Mouse (Mus musculus) heart, embryonic 10.5 days (tissue): ENCODE data around the gene C2cd4a. TPM values are rescaled to one million over a fixed set of nuclear protein-coding genes. Genes with fewer than 3 reads are reported as not detected.

ENCODE experiments used
- DNase-seq: peaks from one replicate; pipeline ENCODE4 v3.0.0-alpha.2; 2017; ENCODE audit warnings: low spot score
- H3K27ac ChIP-seq: fragments of 300-500 bp; sonication (generic); 2 replicates; pipeline ENCODE4 v1.5.1; 2016; ENCODE audit warnings: mild to moderate bottlenecking
- H3K27me3 ChIP-seq: fragments of 300-500 bp; sonication (generic); 2 replicates; pipeline ENCODE4 v1.6.1; 2016; ENCODE audit warnings: mild to moderate bottlenecking; ENCODE audit not compliant: poor library complexity, insufficient read depth, severe bottlenecking
- H3K36me3 ChIP-seq: fragments of 300-500 bp; sonication (generic); 2 replicates; pipeline ENCODE4 v1.6.1; 2016; ENCODE audit warnings: mild to moderate bottlenecking, moderate library complexity
- H3K4me1 ChIP-seq: fragments of 300-500 bp; sonication (generic); 2 replicates; pipeline ENCODE4 v1.6.1; 2016; ENCODE audit warnings: mild to moderate bottlenecking
- H3K4me3 ChIP-seq: fragments of 300-500 bp; sonication (generic); 2 replicates; pipeline ENCODE4 v1.5.1; 2016; ENCODE audit warnings: mild to moderate bottlenecking, moderate library complexity
- H3K9me3 ChIP-seq: fragments of 300-500 bp; sonication (generic); 2 replicates; pipeline ENCODE4 v1.6.1; 2016; ENCODE audit warnings: mild to moderate bottlenecking, moderate library complexity
- WGBS: fragments of 180-500 bp; shearing (Covaris S2); methylation state at CpG from one replicate; pipeline ENCODE4 v1.1.7; 2016; 5-methylcytosine and 5-hydroxymethylcytosine counted together
- polyA plus RNA-seq: library from polyadenylated mRNA; unstranded; fragments of >200 nt; fragmentation: Nextera tagmentation; extraction: Ambion mirVana; gene quantifications from 2 replicates; pipeline ENCODE4 v1.2.1, GENCODE M21; 2016

The C2cd4a gene
- polyA plus RNA-seq, 1 experiment from 2014 or later = 0.65 TPM

GRCm38 (mm10) chr9:67828182-67828581 lies 3.9 kb downstream of the C2cd4a start:
- no peak for DNase-seq
- Histone ChIP-seq H3K4me3 (no peak overlapping the region), H3K27me3 (peaks cover 42% of the 10 kb centered on the region), H3K4me1 (peaks cover 24% of the 10 kb centered on the region), H3K27ac (no peak overlapping the region), H3K36me3 (no peaks in the 10 kb centered on the region), H3K9me3 (no peaks in the 10 kb centered on the region)
- WGBS = 13% methylated on average over 3 of the region's 3 CpGs

- H3K9me3 ChIP-seq = no peaks in the 10 kb centered on the region
- no peak overlapping the region for H3K27ac ChIP-seq
- H3K4me3 ChIP-seq = no peak overlapping the region
- 76% methylated on average over 7 of the region's 7 CpGs for WGBS
- DNase-seq = no peak
- H3K27me3 ChIP-seq = peaks cover 17% of the 10 kb centered on the region
- H3K36me3 ChIP-seq = no peaks in the 10 kb centered on the region
- H3K4me1 ChIP-seq = peaks cover 9% of the 10 kb centered on the region
Observed at GRCm38 (mm10) chr9:67825527-67825926, 6.6 kb downstream of the C2cd4a start.

GRCm38 (mm10) chr9:67823131-67823530 lies 9.0 kb downstream of the C2cd4a start:
- DNase-seq = no peak
- Histone ChIP-seq H3K27ac (peak overlapping the region; percentile 64; the same call in 1 of the 2 replicates), H3K9me3 (no peaks in the 10 kb centered on the region), H3K4me3 (no peak overlapping the region), H3K36me3 (no peaks in the 10 kb centered on the region), H3K4me1 (peaks cover 14% of the 10 kb centered on the region), H3K27me3 (no peaks in the 10 kb centered on the region)
- WGBS = 52% methylated on average over 5 of the region's 5 CpGs

- Histone ChIP-seq H3K36me3 (no peaks in the 10 kb centered on the region), H3K4me3 (no peak overlapping the region), H3K27me3 (no peaks in the 10 kb centered on the region), H3K9me3 (no peaks in the 10 kb centered on the region), H3K4me1 (peaks cover 45% of the 10 kb centered on the region), H3K27ac (peak overlapping the region; percentile 84)
- DNase-seq = no peak
- 48% methylated on average over 4 of the region's 4 CpGs for WGBS
Observed at GRCm38 (mm10) chr9:67818668-67818950, 13.5 kb downstream of the C2cd4a start.

GRCm38 (mm10) chr9:67817898-67818667 lies 14.0 kb downstream of the C2cd4a start:
- H3K4me3 ChIP-seq = peak overlapping the region; percentile 16; the same call in 1 of the 2 replicates
- H3K27me3 ChIP-seq = no peaks in the 10 kb centered on the region
- H3K27ac ChIP-seq = peak overlapping the region; percentile 84
- H3K36me3 ChIP-seq = no peaks in the 10 kb centered on the region
- H3K9me3 ChIP-seq = no peaks in the 10 kb centered on the region
- 13% methylated on average over 10 of the region's 10 CpGs for WGBS
- DNase-seq = peak; percentile 90
- peaks cover 42% of the 10 kb centered on the region for H3K4me1 ChIP-seq

GRCm38 (mm10) chr9:67816172-67816928 lies 15.8 kb downstream of the C2cd4a start:
- Histone ChIP-seq H3K4me3 (no peak overlapping the region), H3K27ac (peak overlapping the region; percentile 56), H3K27me3 (no peaks in the 10 kb centered on the region), H3K9me3 (no peaks in the 10 kb centered on the region), H3K4me1 (peaks cover 41% of the 10 kb centered on the region), H3K36me3 (no peaks in the 10 kb centered on the region)
- DNase-seq = no peak
- 65% methylated on average over 2 of the region's 2 CpGs for WGBS

GRCm38 (mm10) chr9:67813665-67814337 lies 18.3 kb downstream of the C2cd4a start:
- H3K27ac ChIP-seq = peak overlapping the region; percentile 62
- H3K4me1 ChIP-seq = peaks cover 43% of the 10 kb centered on the region
- no peaks in the 10 kb centered on the region for H3K9me3 ChIP-seq
- no peaks in the 10 kb centered on the region for H3K27me3 ChIP-seq
- WGBS = 12% methylated on average over 8 of the region's 8 CpGs
- no peak overlapping the region for H3K4me3 ChIP-seq
- no peaks in the 10 kb centered on the region for H3K36me3 ChIP-seq
- DNase-seq = no peak

- 78% methylated on average over 4 of the region's 4 CpGs for WGBS
- no peak for DNase-seq
- Histone ChIP-seq H3K27ac (peak overlapping the region; percentile 12; the same call in 1 of the 2 replicates), H3K9me3 (no peaks in the 10 kb centered on the region), H3K4me3 (no peak overlapping the region), H3K36me3 (no peaks in the 10 kb centered on the region), H3K27me3 (no peaks in the 10 kb centered on the region), H3K4me1 (peaks cover 36% of the 10 kb centered on the region)
Observed at GRCm38 (mm10) chr9:67813171-67813570, 19.0 kb downstream of the C2cd4a start.

- WGBS = 86% methylated on average over 3 of the region's 3 CpGs
- Histone ChIP-seq H3K4me3 (no peak overlapping the region), H3K9me3 (no peaks in the 10 kb centered on the region), H3K36me3 (no peaks in the 10 kb centered on the region), H3K27me3 (no peaks in the 10 kb centered on the region), H3K4me1 (peaks cover 38% of the 10 kb centered on the region), H3K27ac (no peak overlapping the region)
- no peak for DNase-seq
Observed at GRCm38 (mm10) chr9:67811116-67811515, 21.0 kb downstream of the C2cd4a start.

GRCm38 (mm10) chr9:67810527-67810926 lies 21.6 kb downstream of the C2cd4a start:
- H3K27me3 ChIP-seq = no peaks in the 10 kb centered on the region
- no peaks in the 10 kb centered on the region for H3K36me3 ChIP-seq
- peaks cover 43% of the 10 kb centered on the region for H3K4me1 ChIP-seq
- H3K4me3 ChIP-seq = no peak overlapping the region
- no peaks in the 10 kb centered on the region for H3K9me3 ChIP-seq
- WGBS = 65% methylated on average over 6 of the region's 6 CpGs
- DNase-seq = no peak
- no peak overlapping the region for H3K27ac ChIP-seq

GRCm38 (mm10) chr9:67807000-67807399 lies 25.1 kb downstream of the C2cd4a start:
- H3K4me3 ChIP-seq = peak overlapping the region; percentile 29
- H3K27me3 ChIP-seq = peaks cover 7% of the 10 kb centered on the region; the same call in 1 of the 2 replicates
- no peaks in the 10 kb centered on the region for H3K36me3 ChIP-seq
- WGBS = 33% methylated on average over 5 of the region's 5 CpGs
- peak overlapping the region; percentile 74 for H3K27ac ChIP-seq
- peaks cover 30% of the 10 kb centered on the region for H3K4me1 ChIP-seq
- H3K9me3 ChIP-seq = no peaks in the 10 kb centered on the region
- DNase-seq = no peak

- no peak overlapping the region for H3K4me3 ChIP-seq
- no peak overlapping the region for H3K27ac ChIP-seq
- no peak for DNase-seq
- 43% methylated on average over 6 of the region's 6 CpGs for WGBS
- H3K27me3 ChIP-seq = peaks cover 7% of the 10 kb centered on the region; the same call in 1 of the 2 replicates
- peaks cover 43% of the 10 kb centered on the region for H3K4me1 ChIP-seq
- no peaks in the 10 kb centered on the region for H3K36me3 ChIP-seq
- no peaks in the 10 kb centered on the region for H3K9me3 ChIP-seq
Observed at GRCm38 (mm10) chr9:67802241-67802640, 29.9 kb downstream of the C2cd4a start.
